Mouse (Mus musculus): ENCODE results near the gene Otud5. TPM values are rescaled to one million over a fixed set of nuclear protein-coding genes. Genes with fewer than 3 reads are reported as not detected.
"Not testable (repeated sequence)": the region's sequence is repeated elsewhere in the genome, so short reads cannot be mapped to it uniquely, and the experiment has no call there.

Otud5 gene
- polyA plus RNA-seq (2015; fragmentation: Nextera tagmentation; extraction: Ambion mirVana): 34.2 and 41.2 TPM in 2 replicates

DNA sequence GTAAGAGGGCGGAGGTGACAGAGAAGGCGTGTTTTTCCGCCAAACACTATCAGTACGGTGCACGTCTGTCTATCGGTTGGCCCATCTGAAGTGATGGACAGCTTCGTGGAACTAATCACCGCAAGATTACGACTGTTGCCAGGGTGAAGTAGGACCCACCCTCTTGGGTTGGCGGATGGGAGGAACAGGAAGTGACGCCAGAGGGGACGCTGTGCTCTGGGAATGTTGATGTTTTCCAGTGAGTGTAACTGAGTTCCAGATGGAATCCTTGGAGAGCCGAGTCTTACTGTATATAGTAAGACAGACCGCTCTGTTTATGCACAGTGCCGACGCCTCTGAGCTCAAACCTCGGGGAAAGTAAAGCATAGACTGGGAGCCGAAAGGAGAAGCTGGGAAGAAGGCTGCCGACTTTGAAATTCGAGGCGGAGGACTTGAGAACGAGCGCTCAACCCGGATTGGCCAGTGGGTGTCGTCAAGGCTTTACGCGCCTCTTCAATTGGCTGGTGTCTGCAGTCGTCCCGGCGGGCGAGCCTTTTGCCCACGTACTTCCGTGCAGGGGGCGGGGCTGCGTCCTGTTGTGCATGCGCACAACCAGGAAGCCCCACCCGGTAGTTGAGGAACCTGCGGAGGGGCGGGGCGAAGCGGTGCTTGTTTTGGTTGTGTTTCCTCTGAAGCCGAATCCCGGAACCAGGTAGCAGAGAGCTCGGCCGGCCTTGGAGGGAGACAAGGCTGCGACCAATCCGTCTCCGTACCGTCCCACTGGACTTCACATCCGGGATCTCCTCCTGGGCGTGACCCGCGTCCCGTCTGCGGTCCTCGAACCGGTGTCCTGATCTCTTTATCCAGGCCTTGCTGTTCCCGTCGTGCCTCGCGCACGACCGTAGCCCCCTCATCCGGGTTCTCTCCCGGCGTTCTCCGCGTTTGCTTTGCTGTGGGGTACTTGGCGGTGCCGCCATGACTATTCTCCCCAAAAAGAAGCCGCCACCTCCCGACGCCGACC is at the start of gene Otud5:
Gene Otud5 (plus strand): TSS at position 202 of the 1,000 bp plus-strand sequence.
- H3K4me3 ChIP-seq (ENCODE audit: low read length): peak within 1 kb of the TSS; percentile 70
- peaks cover 19% of the 10 kb centered on the region for H3K4me1 ChIP-seq (ENCODE audit: control insufficient read depth, insufficient read depth, low read depth, low read length)
- ATAC-seq: peak; percentile 97
- WGBS: 20% methylated on average over 72 of the region's 74 CpGs
- H3K9ac ChIP-seq (ENCODE audit: low read depth, low read length): peak within 1 kb of the TSS; percentile 82
- H3K27ac ChIP-seq (ENCODE audit: low read depth, low read length): peak within 1 kb of the TSS; percentile 89
- H3K36me3 ChIP-seq (ENCODE audit: control insufficient read depth, insufficient read depth, low read length): no peaks in the 10 kb centered on the region; the same call in 1 of the 2 replicates
- H3K9me3 ChIP-seq (ENCODE audit: control insufficient read depth, low read length): no peaks in the 10 kb centered on the region; the same call in 1 of the 2 replicates
- peak within 1 kb of the TSS; percentile 75 for H3K4me2 ChIP-seq (ENCODE audit: low read length)
- no peaks in the 10 kb centered on the region for H3K27me3 ChIP-seq (replicated peaks; ENCODE audit: control insufficient read depth, insufficient read depth, low read length)

DNA sequence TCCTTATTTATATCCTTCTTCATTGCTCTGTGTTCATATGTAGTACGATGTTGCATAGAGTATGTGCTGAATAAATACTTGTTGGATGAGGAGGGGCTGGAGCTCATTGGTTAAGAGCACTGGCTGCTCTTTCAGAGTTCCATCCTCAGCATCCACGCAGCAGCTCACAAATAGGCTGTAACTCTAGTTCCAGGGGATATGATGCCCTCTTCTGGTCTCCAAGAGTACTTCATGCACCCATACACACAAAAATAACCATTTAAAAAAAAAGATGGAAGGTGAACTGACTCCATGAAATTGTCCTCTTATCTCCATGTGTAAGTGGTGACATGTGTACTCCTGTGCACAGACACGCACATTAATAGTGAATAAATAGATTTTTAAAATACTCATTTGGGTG is 47.8 kb upstream of the Otud5 start:
- Histone ChIP-seq H3K4me3 (ENCODE audit: low read length) (no peak overlapping the region), H3K4me2 (ENCODE audit: low read length) (no peak overlapping the region), H3K27me3 (replicated peaks; ENCODE audit: control insufficient read depth, insufficient read depth, low read length) (no peaks in the 10 kb centered on the region), H3K4me1 (ENCODE audit: control insufficient read depth, insufficient read depth, low read depth, low read length) (peaks cover 5% of the 10 kb centered on the region; the same call in 1 of the 2 replicates), H3K9me3 (ENCODE audit: control insufficient read depth, low read length) (no peaks in the 10 kb centered on the region), H3K27ac (ENCODE audit: low read depth, low read length) (no peak overlapping the region), H3K36me3 (ENCODE audit: control insufficient read depth, insufficient read depth, low read length) (peaks cover 5% of the 10 kb centered on the region; the same call in 1 of the 2 replicates), H3K9ac (ENCODE audit: low read depth, low read length) (no peak overlapping the region)
- ATAC-seq: no peak
- WGBS: 53% methylated on average over 3 of the region's 3 CpGs

DNA sequence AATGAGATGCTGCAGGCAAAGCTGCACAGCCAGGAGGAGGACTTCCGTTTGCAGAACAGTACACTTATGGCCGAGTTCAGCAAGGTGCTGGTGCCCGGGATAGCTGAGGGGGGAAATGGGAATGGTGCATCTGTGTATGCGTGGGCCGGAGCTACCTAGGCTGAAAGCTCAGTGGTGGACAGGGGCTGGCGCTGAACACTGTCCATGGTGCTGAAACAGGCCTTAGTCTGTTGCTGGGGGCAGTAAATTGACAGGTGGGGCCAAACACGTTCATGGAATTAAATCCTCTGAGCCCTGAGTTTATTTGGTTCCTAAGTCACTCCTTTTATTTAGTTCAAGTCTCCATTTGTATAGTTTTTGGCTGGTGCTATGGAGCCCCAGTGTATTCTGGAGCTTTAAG is 46.1 kb upstream of the Otud5 start:
- ATAC-seq: no peak
- no peak overlapping the region for H3K9ac ChIP-seq (ENCODE audit: low read depth, low read length)
- 35% methylated on average over 7 of the region's 7 CpGs for WGBS
- H3K9me3 ChIP-seq (ENCODE audit: control insufficient read depth, low read length): no peaks in the 10 kb centered on the region
- H3K27ac ChIP-seq (ENCODE audit: low read depth, low read length): no peak overlapping the region
- no peak overlapping the region for H3K4me3 ChIP-seq (ENCODE audit: low read length)
- H3K4me1 ChIP-seq (ENCODE audit: control insufficient read depth, insufficient read depth, low read depth, low read length): peaks cover 5% of the 10 kb centered on the region; the same call in 1 of the 2 replicates
- no peaks in the 10 kb centered on the region for H3K27me3 ChIP-seq (replicated peaks; ENCODE audit: control insufficient read depth, insufficient read depth, low read length)
- no peak overlapping the region for H3K4me2 ChIP-seq (ENCODE audit: low read length)
- peaks cover 7% of the 10 kb centered on the region; the same call in 1 of the 2 replicates for H3K36me3 ChIP-seq (ENCODE audit: control insufficient read depth, insufficient read depth, low read length)

DNA sequence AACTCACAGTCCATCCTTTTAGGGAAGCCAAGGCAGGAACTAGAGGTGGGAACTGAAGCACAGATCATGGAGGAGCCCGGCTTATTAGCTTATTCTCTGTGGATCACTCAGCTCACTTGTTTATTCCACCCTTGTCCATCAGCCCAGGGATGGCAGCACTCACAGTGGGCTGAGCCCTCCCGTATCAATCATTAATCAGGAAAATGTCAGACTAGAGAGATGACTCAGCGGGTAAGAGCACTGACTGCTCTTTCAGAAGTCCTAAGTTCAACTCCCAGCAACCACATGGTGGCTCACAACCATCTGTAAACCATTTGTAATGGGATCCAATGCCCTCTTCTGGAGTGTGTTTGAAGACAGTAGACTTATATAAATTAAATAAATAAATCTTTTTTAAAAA is 43.8 kb upstream of the Otud5 start:
- Histone ChIP-seq H3K4me1 (ENCODE audit: control insufficient read depth, insufficient read depth, low read depth, low read length) (no peaks in the 10 kb centered on the region), H3K36me3 (ENCODE audit: control insufficient read depth, insufficient read depth, low read length) (peaks cover 10% of the 10 kb centered on the region; the same call in 1 of the 2 replicates), H3K9ac (ENCODE audit: low read depth, low read length) (no peak overlapping the region), H3K4me2 (ENCODE audit: low read length) (no peak overlapping the region), H3K27me3 (replicated peaks; ENCODE audit: control insufficient read depth, insufficient read depth, low read length) (no peaks in the 10 kb centered on the region), H3K27ac (ENCODE audit: low read depth, low read length) (no peak overlapping the region), H3K4me3 (ENCODE audit: low read length) (no peak overlapping the region), H3K9me3 (ENCODE audit: control insufficient read depth, low read length) (no peaks in the 10 kb centered on the region)
- ATAC-seq: no peak
- WGBS: 91% methylated on average over 3 of the region's 3 CpGs

DNA sequence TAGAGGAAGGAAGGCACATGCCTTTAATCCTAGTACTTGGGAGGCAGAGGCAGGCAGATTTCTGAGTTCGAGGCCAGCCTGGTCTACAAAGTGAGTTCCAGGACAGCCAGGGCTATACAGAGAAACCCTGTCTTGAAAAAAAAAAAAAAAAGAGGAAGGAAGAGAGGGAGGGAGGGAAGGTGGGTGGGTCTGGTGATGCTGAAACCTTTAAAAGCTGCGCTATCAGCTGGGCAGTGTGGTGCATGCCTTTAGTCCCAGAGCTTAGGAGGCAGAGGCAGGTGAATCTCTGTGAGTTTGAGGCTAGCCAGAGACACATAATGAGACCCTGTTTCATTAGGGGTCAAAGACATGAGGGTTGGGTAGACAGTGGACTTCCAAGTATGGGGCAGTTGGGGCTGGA is 39.0 kb upstream of the Otud5 start:
- H3K36me3 ChIP-seq (ENCODE audit: control insufficient read depth, insufficient read depth, low read length); H3K9me3 ChIP-seq (ENCODE audit: control insufficient read depth, low read length); H3K27me3 ChIP-seq (replicated peaks; ENCODE audit: control insufficient read depth, insufficient read depth, low read length); H3K4me3 ChIP-seq (ENCODE audit: low read length); H3K4me1 ChIP-seq (ENCODE audit: control insufficient read depth, insufficient read depth, low read depth, low read length); H3K9ac ChIP-seq (ENCODE audit: low read depth, low read length); H3K27ac ChIP-seq (ENCODE audit: low read depth, low read length); H3K4me2 ChIP-seq (ENCODE audit: low read length); ATAC-seq: not testable (repeated sequence)
- 94% methylated on average over 2 of the region's 2 CpGs for WGBS

DNA sequence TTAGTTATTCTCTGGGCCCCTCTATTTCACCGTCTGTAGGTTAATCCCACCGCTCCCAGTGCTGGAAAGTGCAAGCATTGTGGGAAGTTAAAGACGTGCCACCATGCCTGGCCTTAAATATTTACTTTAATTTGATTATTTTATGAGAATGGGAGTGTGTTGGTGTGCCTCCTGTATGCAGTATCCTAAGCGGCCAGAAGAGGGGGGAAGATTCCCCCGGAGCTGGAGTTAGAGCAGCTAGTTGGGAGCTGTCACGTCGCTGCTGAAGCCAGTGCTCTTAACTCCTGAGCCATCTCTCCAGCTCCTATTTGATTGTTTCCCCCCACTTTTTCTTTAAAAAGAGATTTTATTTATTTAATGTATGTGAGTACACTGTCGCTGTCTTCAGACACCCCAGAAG is 26.1 kb upstream of the Otud5 start:
- H3K4me3 ChIP-seq (ENCODE audit: low read length); H3K27ac ChIP-seq (ENCODE audit: low read depth, low read length); H3K9ac ChIP-seq (ENCODE audit: low read depth, low read length); H3K4me1 ChIP-seq (ENCODE audit: control insufficient read depth, insufficient read depth, low read depth, low read length); H3K27me3 ChIP-seq (replicated peaks; ENCODE audit: control insufficient read depth, insufficient read depth, low read length); H3K4me2 ChIP-seq (ENCODE audit: low read length); H3K9me3 ChIP-seq (ENCODE audit: control insufficient read depth, low read length); H3K36me3 ChIP-seq (ENCODE audit: control insufficient read depth, insufficient read depth, low read length); ATAC-seq: not testable (repeated sequence)
- WGBS: 46% methylated on average over 8 of the region's 8 CpGs

DNA sequence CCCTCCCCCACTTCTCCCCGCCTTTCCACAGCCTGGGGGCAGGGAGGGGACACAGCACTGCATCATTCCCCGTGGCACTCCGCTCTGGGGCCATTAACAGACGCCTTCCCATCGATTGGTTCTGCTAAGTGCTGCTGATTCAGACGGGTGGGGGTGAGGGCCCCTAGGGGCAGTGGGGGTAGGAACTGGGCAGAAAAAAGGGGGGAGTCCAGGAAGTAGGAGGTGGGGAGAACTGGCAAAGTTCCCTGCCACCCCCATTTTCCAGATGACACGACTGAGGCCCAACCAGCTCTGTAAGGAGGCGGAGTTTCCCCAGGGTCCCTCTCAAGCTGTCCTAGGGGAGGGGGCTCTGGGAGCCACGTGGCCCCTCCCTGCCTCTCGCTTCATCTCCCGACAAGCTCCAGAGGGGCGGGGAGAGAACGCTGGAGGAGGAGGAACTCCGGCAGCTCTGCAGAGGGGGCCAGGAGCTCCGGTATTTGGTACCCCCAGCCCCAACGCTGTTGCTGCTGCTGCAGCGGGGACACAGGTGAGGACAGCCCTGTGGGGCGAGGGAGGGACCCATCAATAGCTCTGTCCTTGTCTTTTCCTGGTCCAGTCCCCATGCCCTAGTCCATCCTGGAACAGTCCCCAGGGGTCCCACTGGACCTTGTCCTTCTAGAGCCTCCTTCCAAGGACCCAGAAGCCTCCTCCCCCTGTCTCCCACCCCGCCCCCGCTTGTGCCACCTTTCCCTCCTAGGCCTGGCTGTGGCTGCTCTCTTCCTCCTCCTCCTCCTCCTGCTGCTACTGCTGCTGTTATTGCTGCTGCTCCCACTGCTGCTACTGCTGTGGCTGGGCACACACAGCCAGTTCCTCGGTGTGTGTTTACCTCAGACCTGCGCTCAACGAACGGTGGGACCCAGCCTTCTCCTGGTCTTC is 19.0 kb upstream of the Otud5 start, which contains the start of gene Kcnd1:
Gene Kcnd1 (plus strand): TSS at position 425 of the 915 bp plus-strand sequence.
- peak within 1 kb of the TSS; percentile 45 for H3K4me3 ChIP-seq (ENCODE audit: low read length)
- H3K27me3 ChIP-seq (replicated peaks; ENCODE audit: control insufficient read depth, insufficient read depth, low read length): no peaks in the 10 kb centered on the region
- peak within 1 kb of the TSS; percentile 61 for H3K4me2 ChIP-seq (ENCODE audit: low read length)
- H3K36me3 ChIP-seq (ENCODE audit: control insufficient read depth, insufficient read depth, low read length): peaks cover 5% of the 10 kb centered on the region
- H3K9ac ChIP-seq (ENCODE audit: low read depth, low read length): peak within 1 kb of the TSS; percentile 63
- H3K9me3 ChIP-seq (ENCODE audit: control insufficient read depth, low read length): peaks cover 2% of the 10 kb centered on the region; the same call in 1 of the 2 replicates
- H3K4me1 ChIP-seq (ENCODE audit: control insufficient read depth, insufficient read depth, low read depth, low read length): no peaks in the 10 kb centered on the region; the same call in 1 of the 2 replicates
- no peak within 1 kb of the TSS for H3K27ac ChIP-seq (ENCODE audit: low read depth, low read length)
- WGBS: 21% methylated on average over 22 of the region's 24 CpGs
- ATAC-seq: peak; percentile 85

DNA sequence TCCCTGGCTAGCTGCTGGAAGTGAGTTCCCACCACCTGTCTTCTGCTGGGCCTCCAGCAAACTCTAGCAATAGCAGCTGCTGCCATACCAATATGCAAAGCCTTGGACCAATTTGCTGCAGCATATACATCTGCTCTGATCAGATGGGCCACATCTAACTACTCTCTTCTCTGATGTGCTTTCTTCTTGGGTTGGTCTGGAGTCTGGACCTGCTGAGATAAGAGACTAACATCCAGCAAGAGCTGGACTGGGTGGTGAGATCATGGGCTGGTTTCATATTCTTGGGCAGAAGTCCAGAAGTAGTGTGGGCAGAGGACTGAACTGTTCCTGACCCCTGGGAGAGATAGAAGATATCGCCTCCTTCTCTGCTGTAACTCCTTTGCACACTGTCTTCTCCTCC is 4.0 kb upstream of the Otud5 start:
- no peaks in the 10 kb centered on the region; the same call in 1 of the 2 replicates for H3K36me3 ChIP-seq (ENCODE audit: control insufficient read depth, insufficient read depth, low read length)
- 74% methylated on average over 1 of the region's 1 CpGs for WGBS
- no peaks in the 10 kb centered on the region for H3K27me3 ChIP-seq (replicated peaks; ENCODE audit: control insufficient read depth, insufficient read depth, low read length)
- H3K4me3 ChIP-seq (ENCODE audit: low read length): no peak overlapping the region
- no peak for ATAC-seq
- no peaks in the 10 kb centered on the region for H3K4me1 ChIP-seq (ENCODE audit: control insufficient read depth, insufficient read depth, low read depth, low read length)
- H3K27ac ChIP-seq (ENCODE audit: low read depth, low read length): no peak overlapping the region
- H3K4me2 ChIP-seq (ENCODE audit: low read length): no peak overlapping the region
- no peaks in the 10 kb centered on the region; the same call in 1 of the 2 replicates for H3K9me3 ChIP-seq (ENCODE audit: control insufficient read depth, low read length)
- no peak overlapping the region for H3K9ac ChIP-seq (ENCODE audit: low read depth, low read length)
